9 mouse cellular contexts compared by ENCODE assay signal in the genomic region with DNA sequence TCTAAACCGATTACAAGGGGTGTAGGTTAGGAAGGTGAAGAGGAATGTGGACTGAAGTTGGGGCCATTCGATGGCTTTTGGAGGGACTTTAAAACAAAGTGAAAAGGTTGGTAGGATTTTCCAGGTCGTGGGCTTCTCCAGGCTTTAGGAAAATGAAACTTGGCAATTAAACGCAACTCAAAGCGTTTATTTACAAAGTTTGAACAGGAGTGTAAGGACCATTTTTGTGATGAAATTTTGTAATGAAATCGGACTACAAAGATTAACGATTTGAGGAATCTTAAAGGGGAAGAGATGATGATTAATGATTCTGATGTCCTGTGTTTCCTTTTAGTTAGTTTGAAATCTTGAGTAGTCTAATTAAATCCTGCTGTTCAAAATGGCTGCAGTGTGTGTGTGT. TPM values are rescaled to one million over a fixed set of nuclear protein-coding genes. Genes with fewer than 3 reads are reported as not detected.
DNase-seq lines count a peak whose midpoint lies in the region; ATAC-seq and TF ChIP-seq lines count a peak whose summit lies in the region.
"Had no signal": no experiment of that assay in that cellular context is flagged by ENCODE, and none has a peak within 500 bp of the region (broad histone marks: within the 10 kb centered on the region; RNA-seq: fewer than 3 reads in every experiment).

No protein-coding gene starts in this region.

- no peaks in the 10 kb centered on the region for H3K9me3 ChIP-seq in embryonic facial prominence, embryonic 13.5 days
- no peaks in the 10 kb centered on the region for H3K9me3 ChIP-seq in hindbrain, embryonic 16.5 days (ENCODE audit: control insufficient read depth, low read length)
- no peaks in the 10 kb centered on the region for H3K9me3 ChIP-seq in midbrain, embryonic 16.5 days (replicated peaks; ENCODE audit: control insufficient read depth, low read length, poor library complexity, severe bottlenecking)
- H3K9me3 ChIP-seq: megakaryocyte, embryonic 14.5 days had no signal

- no peak for DNase-seq in layer of hippocampus, adult 2 months (ENCODE audit: low spot score in 2 of 2)
- no peak for DNase-seq in layer of hippocampus, adult 11-12 months (ENCODE audit: low spot score)
- no peak for DNase-seq in cerebellum, adult 9-10 months
- DNase-seq in thymus, postnatal 10 days (ENCODE audit: low spot score in 2 of 2): no peak

- H3K4me2 ChIP-seq in embryonic facial prominence, embryonic 13.5 days: peak overlapping the region; percentile 95
- peak overlapping the region; percentile 100 for H3K4me2 ChIP-seq in hindbrain, embryonic 16.5 days (ENCODE audit: low read length)
- H3K4me2 ChIP-seq in midbrain, embryonic 16.5 days (ENCODE audit: low read length): peak overlapping the region; percentile 99

- no peak overlapping the region for H3K27ac ChIP-seq in layer of hippocampus, adult 2 months
- H3K27ac ChIP-seq in embryonic facial prominence, embryonic 13.5 days: no peak overlapping the region
- no peak overlapping the region for H3K27ac ChIP-seq in hindbrain, embryonic 16.5 days (ENCODE audit: low read depth, low read length)
- H3K27ac ChIP-seq in midbrain, embryonic 16.5 days (ENCODE audit: low read length): no peak overlapping the region

- peaks cover 13% of the 10 kb centered on the region for H3K4me1 ChIP-seq in embryonic facial prominence, embryonic 13.5 days
- H3K4me1 ChIP-seq in hindbrain, embryonic 16.5 days (ENCODE audit: control insufficient read depth, insufficient read depth, low read depth, low read length): peaks cover 8% of the 10 kb centered on the region; the same call in 1 of the 2 replicates
- peaks cover 8% of the 10 kb centered on the region for H3K4me1 ChIP-seq in midbrain, embryonic 16.5 days (ENCODE audit: control insufficient read depth, insufficient read depth, low read length)

- peak overlapping the region; percentile 81 for H3K4me3 ChIP-seq in layer of hippocampus, adult 2 months
- peak overlapping the region; percentile 83 for H3K4me3 ChIP-seq in embryonic facial prominence, embryonic 13.5 days
- peak overlapping the region; percentile 95 for H3K4me3 ChIP-seq in hindbrain, embryonic 16.5 days (ENCODE audit: low read length)
- H3K4me3 ChIP-seq in midbrain, embryonic 16.5 days (ENCODE audit: low read depth, low read length): peak overlapping the region; percentile 91

- no peak for TF ChIP-seq CTCF in layer of hippocampus, adult 2 months (conservative IDR thresholded peaks at IDR 0.05)

- H3K27me3 ChIP-seq in embryonic facial prominence, embryonic 13.5 days: 0 out of 2 replicates have a peak, but pooled peaks cover 11% of the 10 kb centered on the region
- H3K27me3 ChIP-seq in hindbrain, embryonic 16.5 days (replicated peaks; ENCODE audit: control insufficient read depth, insufficient read depth, low read length): 0 out of 2 replicates have a peak, but pooled peaks cover 3% of the 10 kb centered on the region
- peaks cover 2% of the 10 kb centered on the region; the same call in 1 of the 2 replicates for H3K27me3 ChIP-seq in midbrain, embryonic 16.5 days (ENCODE audit: control insufficient read depth, insufficient read depth, low read depth, low read length)

- no peak overlapping the region for H3K9ac ChIP-seq in embryonic facial prominence, embryonic 13.5 days
- H3K9ac ChIP-seq in hindbrain, embryonic 16.5 days (ENCODE audit: low read depth, low read length): no peak overlapping the region; the same call in 1 of the 2 replicates
- H3K9ac ChIP-seq in midbrain, embryonic 16.5 days (ENCODE audit: low read depth, low read length): no peak overlapping the region

- ATAC-seq in embryonic facial prominence, embryonic 13.5 days (ENCODE audit: insufficient number of reproducible peaks, insufficient read depth, low FRiP score, low TSS enrichment, low read depth): no peak
- no peak for ATAC-seq in hindbrain, embryonic 16.5 days
- ATAC-seq in midbrain, embryonic 16.5 days: no peak
- no peak for ATAC-seq in cerebellum, adult (ENCODE audit: insufficient number of reproducible peaks, low FRiP score, low TSS enrichment)

- no peaks in the 10 kb centered on the region for H3K36me3 ChIP-seq in embryonic facial prominence, embryonic 13.5 days
- H3K36me3 ChIP-seq in hindbrain, embryonic 16.5 days (ENCODE audit: control insufficient read depth, insufficient read depth, low read length): no peaks in the 10 kb centered on the region
- no peaks in the 10 kb centered on the region for H3K36me3 ChIP-seq in midbrain, embryonic 16.5 days (ENCODE audit: control insufficient read depth, insufficient read depth, low read length)

- 14% methylated on average over 7 of the region's 7 CpGs for WGBS in embryonic facial prominence, embryonic 13.5 days
- 8% methylated on average over 7 of the region's 7 CpGs for WGBS in hindbrain, embryonic 16.5 days
- 14% methylated on average over 7 of the region's 7 CpGs for WGBS in midbrain, embryonic 16.5 days

RNA-seq across cellular contexts. Expression of gene Cecr2, which starts 1.7 kb away (rescaled TPM):
- total RNA-seq in layer of hippocampus, adult 2 months (2021): 10 to 100 TPM; 10.0 to 11.8 TPM
- polyA plus RNA-seq in embryonic facial prominence, embryonic 13.5 days (2015; fragmentation: Nextera tagmentation; extraction: Ambion mirVana): 2.4 and 4.2 TPM in 2 replicates
- 1.8 and 2.0 TPM in 2 replicates for polyA plus RNA-seq in hindbrain, embryonic 16.5 days (2015; fragmentation: Nextera tagmentation; extraction: Ambion mirVana)
- polyA plus RNA-seq in midbrain, embryonic 16.5 days (2015; fragmentation: Nextera tagmentation; extraction: Ambion mirVana): 1.3 and 1.6 TPM in 2 replicates
